Mouse (Mus musculus) E14TG2a.4 (cell line): ENCODE data around the gene Samd1.
"Not testable (repeated sequence)": the region's sequence is repeated elsewhere in the genome, so short reads cannot be mapped to it uniquely, and the experiment has no call there.

Experiments
- H3K27me3 ChIP-seq: 2 replicates; pipeline ENCODE4 v1.6.1; 2014; ENCODE audit warnings: low read length, control low read depth; ENCODE audit not compliant: insufficient read depth
- H3K36me3 ChIP-seq: 2 replicates; pipeline ENCODE4 v1.6.1; 2014; ENCODE audit warnings: low read length, control low read depth; ENCODE audit not compliant: insufficient read depth
- H3K4me1 ChIP-seq: replicated peaks from 2 replicates; pipeline ENCODE4 v1.6.1; 2014; ENCODE audit warnings: low read depth, low read length, control low read depth
- H3K4me3 ChIP-seq: replicated peaks from 2 replicates; pipeline ENCODE4 v1.5.1; 2014; ENCODE audit warnings: mild to moderate bottlenecking, low read length
- H3K9me3 ChIP-seq: 2 replicates; pipeline ENCODE4 v1.6.1; 2014; ENCODE audit warnings: low read length, control low read depth
- CTCF ChIP-seq: conservative IDR thresholded peaks from 2 replicates; pipeline ENCODE4 v1.5.1; 2014; ENCODE audit warnings: low read length
- NANOG ChIP-seq: IDR thresholded peaks from 2 replicates; pipeline ENCODE4 v1.6.1; 2014; ENCODE audit warnings: borderline replicate concordance, low read length, mixed read lengths
- POU5F1 ChIP-seq: IDR thresholded peaks from 2 replicates; pipeline ENCODE4 v1.6.1; 2014; ENCODE audit warnings: low read length, borderline replicate concordance

Samd1 gene

DNA sequence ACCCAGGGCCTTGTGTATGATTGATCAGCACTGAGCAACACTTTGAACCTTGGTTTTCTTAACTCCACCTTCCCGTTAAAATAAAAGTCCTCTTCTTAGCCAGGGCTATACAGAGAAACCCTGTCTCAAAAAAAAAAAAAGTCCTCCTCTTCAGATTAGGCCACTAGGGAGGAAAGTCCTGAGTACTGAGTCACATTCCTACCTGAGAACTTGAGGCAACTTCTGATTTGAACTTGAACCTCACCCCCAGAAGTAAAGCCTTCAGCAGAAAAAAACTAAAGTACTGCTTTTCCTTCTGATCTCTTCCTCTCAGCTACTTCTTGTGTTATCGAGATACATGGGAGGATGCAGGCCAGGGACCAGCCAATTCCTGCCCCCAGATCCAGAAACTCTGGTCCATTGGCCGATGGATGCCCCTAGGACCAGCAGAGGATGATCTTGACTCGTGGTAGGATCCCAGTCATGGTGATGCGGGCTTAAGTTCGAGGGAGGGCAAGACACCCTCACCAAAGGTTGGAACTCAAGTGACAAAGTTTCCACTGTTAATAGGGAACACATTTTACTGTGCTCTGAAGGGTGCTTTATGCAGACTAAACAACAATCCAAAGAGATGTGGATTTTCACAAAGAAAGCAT is 6.3 kb downstream of the Samd1 start:
- H3K9me3 ChIP-seq = no peaks in the 10 kb centered on the region
- H3K4me3 ChIP-seq = peak overlapping the region; percentile 80
- H3K27me3 ChIP-seq = peaks cover 23% of the 10 kb centered on the region
- peaks cover 41% of the 10 kb centered on the region for H3K36me3 ChIP-seq
- TF ChIP-seq CTCF (no peak), NANOG (no peak), POU5F1 (no peak)
- peaks cover 74% of the 10 kb centered on the region for H3K4me1 ChIP-seq

DNA sequence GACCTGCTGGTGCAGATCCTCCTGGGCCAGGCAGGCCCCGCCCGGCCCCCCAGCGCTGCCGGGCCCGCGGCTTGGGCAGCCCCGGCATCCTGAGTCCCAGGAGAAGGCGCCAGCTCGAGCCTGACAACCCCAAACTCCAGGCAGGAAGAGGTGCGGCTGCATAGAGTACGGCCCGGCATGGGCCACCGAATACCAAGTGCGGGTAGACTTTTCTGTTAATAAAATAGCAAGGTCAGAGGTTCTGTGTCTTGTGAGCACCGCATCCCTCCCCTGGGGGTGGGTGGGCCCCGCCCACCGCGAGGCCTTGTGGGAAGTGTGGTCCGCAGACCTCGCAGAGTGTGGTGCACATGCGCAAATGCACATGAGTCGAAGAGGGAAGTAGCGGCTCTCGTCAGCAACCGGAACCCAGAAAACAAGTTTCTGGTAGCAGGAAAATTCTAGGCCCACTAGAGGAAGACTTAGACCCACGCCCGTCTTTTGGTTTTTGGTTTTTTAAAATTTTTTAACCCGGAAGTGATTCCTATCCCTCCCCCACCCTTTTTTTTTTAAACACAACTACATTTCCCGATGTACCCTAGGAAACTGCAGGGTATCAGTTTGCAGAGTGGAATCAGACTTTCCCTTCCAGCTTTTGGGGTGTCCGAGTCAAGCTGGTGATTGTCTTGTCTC is 7.2 kb downstream of the Samd1 start:
- H3K9me3 ChIP-seq = no peaks in the 10 kb centered on the region
- H3K27me3 ChIP-seq = peaks cover 19% of the 10 kb centered on the region
- TF ChIP-seq POU5F1 (no peak), CTCF (no peak), NANOG (no peak)
- peaks cover 31% of the 10 kb centered on the region for H3K36me3 ChIP-seq
- peaks cover 71% of the 10 kb centered on the region for H3K4me1 ChIP-seq
- H3K4me3 ChIP-seq = peak overlapping the region; percentile 80

DNA sequence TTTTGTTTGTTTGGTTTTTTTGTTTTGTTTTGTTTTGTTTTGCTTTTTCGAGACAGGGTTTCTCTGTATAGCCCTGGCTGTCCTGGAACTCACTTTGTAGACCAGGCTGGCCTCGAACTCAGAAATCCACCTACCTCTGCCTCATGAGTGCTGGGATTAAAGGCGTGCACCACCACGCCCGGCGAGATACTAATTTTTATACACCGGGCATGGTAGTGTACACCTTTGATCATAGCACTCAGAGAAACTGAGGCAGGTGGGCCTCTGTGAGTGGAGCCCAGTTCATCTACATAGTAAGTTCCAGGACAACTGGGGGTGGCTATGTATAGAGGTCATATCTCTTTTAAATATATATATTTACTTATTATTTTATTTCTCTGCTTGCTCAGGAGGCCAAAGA is 8.0 kb downstream of the Samd1 start:
- not testable (repeated sequence) for H3K4me3 ChIP-seq, H3K9me3 ChIP-seq
- H3K27me3 ChIP-seq = peaks cover 23% of the 10 kb centered on the region
- H3K4me1 ChIP-seq = peaks cover 74% of the 10 kb centered on the region
- H3K36me3 ChIP-seq = peaks cover 23% of the 10 kb centered on the region

DNA sequence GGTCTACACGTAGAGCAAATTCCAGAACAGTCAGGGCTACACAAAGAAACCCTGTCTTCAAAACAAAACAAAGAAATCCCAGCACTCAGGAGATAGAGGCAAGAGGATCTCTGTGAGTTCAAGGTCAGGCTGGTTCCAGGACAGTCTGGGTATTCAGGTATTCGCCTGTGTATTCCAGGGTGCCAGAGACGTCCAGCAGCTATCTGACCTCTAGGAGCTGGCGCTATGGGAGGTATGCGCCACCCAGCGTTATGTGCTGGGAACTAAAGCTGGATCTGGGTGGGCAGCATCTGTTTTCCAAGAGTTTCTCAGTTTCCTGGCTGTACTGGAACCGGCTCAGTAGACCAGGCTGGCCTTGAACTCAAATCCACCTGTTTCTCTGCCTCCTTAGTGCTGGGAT is 10.9 kb downstream of the Samd1 start:
- H3K27me3 ChIP-seq = peaks cover 36% of the 10 kb centered on the region
- H3K36me3 ChIP-seq = peaks cover 1% of the 10 kb centered on the region
- H3K4me1 ChIP-seq = peaks cover 71% of the 10 kb centered on the region
- no peaks in the 10 kb centered on the region for H3K9me3 ChIP-seq
- H3K4me3 ChIP-seq = no peak overlapping the region
- TF ChIP-seq CTCF (peak; percentile 38), POU5F1 (no peak)

DNA sequence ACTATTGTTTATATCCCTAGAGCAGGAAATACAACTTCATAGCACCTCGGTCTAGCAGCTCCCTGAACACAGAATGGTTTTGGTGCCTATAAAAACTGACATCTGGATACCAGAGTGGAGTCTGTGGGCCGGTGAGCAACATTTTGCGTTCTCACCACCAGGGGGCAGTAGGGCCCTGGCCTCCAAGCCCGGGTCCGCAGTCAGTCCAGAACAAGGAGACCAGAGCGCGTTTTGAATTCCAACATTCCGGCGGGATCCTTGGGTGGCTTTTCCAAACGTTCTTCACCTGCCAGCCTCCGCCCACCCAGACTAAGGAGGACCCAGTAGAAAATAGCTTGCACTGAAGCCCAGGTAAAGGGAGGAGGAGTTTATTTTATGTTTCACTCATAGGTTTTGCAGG is 12.4 kb downstream of the Samd1 start:
- peaks cover 39% of the 10 kb centered on the region for H3K27me3 ChIP-seq
- peak overlapping the region; percentile 82 for H3K4me3 ChIP-seq
- peaks cover 61% of the 10 kb centered on the region for H3K4me1 ChIP-seq
- TF ChIP-seq NANOG (no peak), CTCF (peak; percentile 48)
- H3K9me3 ChIP-seq = no peaks in the 10 kb centered on the region
- no peaks in the 10 kb centered on the region for H3K36me3 ChIP-seq

DNA sequence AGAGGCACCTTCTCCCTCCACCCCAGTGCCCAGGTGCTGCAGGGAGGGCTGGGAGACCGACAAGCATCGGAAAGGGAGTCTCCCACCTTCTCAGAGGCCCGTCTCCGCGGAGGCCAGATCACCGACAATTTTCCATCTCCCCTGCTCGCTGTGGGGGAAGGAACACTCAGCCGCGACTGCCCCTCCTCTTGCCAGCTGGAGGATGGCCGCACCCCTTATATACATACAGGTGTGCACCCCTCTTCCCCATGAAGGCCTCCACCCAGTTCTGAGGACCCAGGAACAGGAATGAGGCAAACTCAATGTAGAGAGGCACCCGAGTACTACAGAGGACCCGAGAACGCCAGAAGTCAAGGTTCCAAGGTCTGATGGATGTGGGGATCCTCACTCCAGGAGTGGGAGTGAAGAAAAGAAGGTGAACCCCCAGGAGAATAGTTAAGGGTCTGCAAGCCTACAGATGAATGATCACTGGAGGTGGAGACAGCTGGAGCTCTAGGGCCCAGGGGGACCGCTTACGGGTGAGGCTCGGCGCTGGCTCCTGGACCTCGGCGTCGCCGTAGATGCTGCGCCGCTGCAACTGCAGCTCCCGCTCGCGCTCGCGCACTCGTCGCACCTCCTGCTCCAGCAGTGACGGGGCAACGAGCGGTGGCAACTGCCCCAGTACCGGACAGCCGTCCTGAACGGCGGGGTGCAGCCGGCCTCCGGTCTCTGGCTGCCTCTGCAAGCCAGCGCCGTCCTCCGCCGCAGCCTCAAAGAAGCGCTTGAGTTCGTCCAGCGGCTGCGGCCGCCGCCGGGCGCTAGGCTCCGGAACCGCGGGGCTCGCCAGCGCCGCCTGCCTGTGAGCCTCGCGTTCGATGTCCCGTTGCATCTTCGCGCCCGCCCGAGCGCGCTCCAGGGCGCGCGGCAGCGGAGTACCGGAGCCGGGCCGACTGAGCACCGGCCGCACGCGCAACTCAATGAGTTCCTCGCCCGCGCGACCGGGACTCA is 13.4 kb downstream of the Samd1 start:
- Histone ChIP-seq H3K4me3 (peak overlapping the region; percentile 82), H3K27me3 (peaks cover 39% of the 10 kb centered on the region), H3K36me3 (no peaks in the 10 kb centered on the region), H3K4me1 (peaks cover 54% of the 10 kb centered on the region), H3K9me3 (peaks cover 2% of the 10 kb centered on the region)
- TF ChIP-seq NANOG (no peak), POU5F1 (no peak), CTCF (no peak)

DNA sequence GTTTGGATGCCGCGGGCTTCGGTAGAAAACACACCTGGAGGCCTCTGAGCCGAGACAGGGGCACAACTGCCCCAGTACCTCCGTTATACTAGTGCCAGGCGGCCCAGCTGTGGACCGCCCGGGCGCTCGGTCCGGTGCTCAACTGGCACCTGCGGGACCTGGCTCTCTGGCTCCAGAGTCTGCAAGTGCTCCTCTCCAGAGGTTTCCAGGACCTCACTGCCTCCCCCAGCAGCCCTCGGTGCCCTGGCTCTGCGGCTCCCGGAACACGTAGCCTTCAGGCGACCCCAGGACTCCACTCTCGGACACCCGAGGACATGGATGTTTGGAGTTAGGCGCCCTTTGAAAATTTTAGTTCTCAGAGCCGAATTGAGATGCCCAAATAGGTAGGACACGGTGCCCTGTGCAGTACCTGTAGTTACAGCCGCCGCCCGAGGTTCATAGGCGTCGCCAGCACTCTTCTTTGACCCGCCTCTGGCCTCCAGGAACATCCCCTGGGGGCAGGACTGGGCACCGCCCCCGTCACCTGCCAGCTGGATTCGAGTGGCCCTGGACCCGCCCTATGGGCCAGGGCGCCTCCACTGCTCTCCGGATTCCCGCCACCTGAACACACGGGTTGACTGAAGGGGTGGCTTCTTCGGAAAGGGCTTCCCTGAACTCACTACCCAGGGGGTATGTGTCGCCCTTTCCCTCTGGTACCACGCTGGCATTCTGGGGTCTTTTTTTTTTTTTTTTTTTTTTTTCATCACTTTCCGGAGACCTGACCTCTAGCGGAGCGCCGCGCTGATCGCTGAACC is 14.4 kb downstream of the Samd1 start, which contains the start of gene 2210011C24Rik:
TSS of gene 2210011C24Rik (minus strand) at position 467 of the 794 bp plus-strand sequence.
- H3K36me3 ChIP-seq = no peaks in the 10 kb centered on the region
- H3K4me1 ChIP-seq = peaks cover 54% of the 10 kb centered on the region
- H3K4me3 ChIP-seq = peak within 1 kb of the TSS; percentile 82
- TF ChIP-seq NANOG (no peak), POU5F1 (no peak), CTCF (no peak)
- peaks cover 39% of the 10 kb centered on the region for H3K27me3 ChIP-seq
- H3K9me3 ChIP-seq = peaks cover 4% of the 10 kb centered on the region
